Mouse (Mus musculus) G1E-ER4 (cell line): ENCODE results near the gene Cish. TPM values are rescaled to one million over a fixed set of nuclear protein-coding genes. Genes with fewer than 3 reads are reported as not detected.

Experiments used
- GATA1 ChIP-seq: IDR thresholded peaks from one replicate; pipeline ENCODE4 v1.8.0; 2012; ENCODE audit warnings: low read length, inconsistent platforms
- polyA plus RNA-seq: library from polyadenylated mRNA; stranded (reverse); fragments of >175 nt; gene quantifications from 2 replicates; pipeline ENCODE4 v1.2.3, GENCODE M21; 2012

The Cish gene
- polyA plus RNA-seq, 1 experiment = 121 TPM

DNA sequence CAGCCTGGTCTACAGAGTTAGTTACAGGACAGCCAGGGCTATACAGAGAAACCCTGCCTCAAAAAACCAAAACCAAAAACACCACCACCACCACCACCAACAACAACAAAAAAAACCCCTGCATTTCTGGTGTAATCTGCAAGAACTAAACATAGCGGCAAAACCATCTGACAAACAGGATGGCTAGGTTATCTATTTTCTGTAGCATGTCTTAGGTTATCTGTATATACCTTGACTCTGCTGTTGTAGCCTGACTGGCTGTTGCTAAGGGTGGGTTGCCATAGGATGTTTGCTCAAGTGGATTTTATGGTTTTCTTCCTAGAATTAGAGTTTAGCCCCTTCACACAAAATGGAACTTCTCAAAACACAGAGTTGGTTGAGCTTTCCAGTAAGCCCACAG lies 26.1 kb upstream of the Cish start:
- TF ChIP-seq GATA1 = no peak

GRCm38 (mm10) chr9:107271177-107271938 lies 24.5 kb upstream of the Cish start:
- TF ChIP-seq GATA1 = no peak

DNA sequence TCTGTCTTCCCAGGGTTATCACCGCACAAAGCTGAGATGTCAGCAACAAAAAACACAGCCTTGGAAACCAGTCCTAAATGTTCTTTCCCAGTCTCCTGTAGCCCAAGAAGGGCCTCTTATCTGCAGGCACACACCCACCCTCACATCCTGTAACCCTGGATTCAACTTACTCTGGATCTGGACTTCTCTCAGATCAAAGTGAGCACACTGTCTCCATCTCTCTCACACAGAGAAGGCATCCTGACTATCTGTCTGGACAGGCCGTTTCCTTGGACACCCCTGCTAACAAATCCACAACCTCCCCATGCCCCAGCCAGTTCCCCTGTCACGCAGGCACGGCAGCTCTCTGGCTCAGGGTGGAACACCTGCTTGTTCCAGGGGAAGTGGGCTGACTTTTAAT lies 23.5 kb upstream of the Cish start:
- no peak for TF ChIP-seq GATA1

GRCm38 (mm10) chr9:107273184-107273583 lies 22.6 kb upstream of the Cish start:
- TF ChIP-seq GATA1 = no peak

DNA sequence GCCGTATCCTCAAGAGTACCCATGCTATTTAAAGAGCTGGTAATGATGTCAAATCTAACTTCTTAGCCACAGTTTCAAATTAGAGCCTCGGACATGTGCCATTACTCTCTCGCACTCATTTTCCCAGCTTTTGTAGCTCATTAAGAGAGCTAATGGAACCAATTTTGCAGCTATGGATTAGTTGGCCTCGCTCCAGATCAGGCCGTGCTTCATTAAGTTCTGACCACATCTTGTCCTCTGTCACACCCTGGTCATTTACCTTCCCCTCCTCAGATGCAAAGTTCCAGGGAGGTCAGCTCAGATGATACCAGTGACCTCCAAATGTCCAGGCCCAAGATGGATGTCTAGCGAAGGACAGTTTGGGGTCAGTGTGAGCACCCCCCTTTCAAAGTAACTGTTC lies 21.1 kb upstream of the Cish start:
- TF ChIP-seq GATA1 = no peak

- no peak for TF ChIP-seq GATA1
Measured at GRCm38 (mm10) chr9:107275710-107276109, 20.1 kb upstream of the Cish start.

DNA sequence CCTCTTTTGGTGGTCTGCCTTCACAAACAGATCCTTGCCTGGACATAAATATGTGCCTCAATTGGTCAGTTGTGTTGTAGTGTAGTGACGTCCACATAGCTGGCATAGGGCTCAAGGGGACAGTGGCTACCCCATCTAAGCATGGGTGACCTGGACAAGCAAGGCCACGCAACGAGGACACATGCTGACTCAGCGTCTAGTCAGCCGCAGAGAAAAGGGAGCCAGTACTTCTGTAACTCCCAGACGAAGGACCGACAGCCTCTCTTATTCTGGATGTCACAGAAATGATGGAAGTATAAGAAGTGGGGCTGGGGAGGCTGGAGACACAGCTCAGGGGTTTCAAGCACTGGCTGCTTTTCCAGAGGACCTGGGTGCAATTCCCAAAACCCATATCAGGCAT lies 18.2 kb upstream of the Cish start:
- no peak for TF ChIP-seq GATA1

GRCm38 (mm10) chr9:107278126-107278525 lies 17.7 kb upstream of the Cish start:
- TF ChIP-seq GATA1 = no peak

DNA sequence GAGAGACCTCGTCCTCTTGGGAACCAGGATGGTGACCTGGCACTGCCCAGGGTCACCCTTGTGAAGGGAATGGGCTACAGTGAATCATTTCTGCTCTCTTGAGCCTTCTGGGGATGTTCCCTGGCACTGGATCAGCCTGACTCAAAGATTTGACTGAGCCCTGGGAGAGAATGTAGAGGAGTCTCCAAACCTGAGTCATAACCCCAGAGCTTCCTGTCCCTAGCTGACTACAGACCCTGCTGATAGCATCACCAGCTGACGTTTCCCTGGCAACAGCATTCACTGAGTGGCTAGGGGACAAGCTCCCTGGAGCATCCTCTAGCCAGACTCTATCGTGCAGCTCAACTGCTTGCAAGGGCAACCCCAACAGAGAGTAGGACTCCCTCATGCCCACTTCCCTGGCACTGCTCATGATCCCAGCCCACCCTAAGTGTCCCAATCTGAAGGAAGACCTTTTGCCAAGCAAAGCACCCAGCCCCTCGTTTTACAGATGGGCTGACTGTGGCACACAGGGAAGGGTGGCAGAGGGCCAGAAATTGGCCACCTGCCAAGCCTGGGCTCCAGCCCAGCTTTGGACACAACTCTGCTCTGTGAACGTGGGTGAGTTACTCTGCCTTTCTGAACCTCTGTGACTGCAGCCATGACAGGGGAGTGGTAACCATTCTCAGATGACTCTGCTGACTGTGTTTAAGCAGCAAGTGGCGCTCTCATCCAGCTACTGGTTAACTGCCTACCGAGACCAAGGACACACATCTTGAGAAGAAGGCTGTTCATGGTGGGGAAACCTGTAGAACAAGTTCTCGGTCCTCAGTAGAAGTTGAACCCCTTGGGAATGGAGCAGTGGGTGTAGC lies 17.1 kb upstream of the Cish start:
- TF ChIP-seq GATA1 = no peak

DNA sequence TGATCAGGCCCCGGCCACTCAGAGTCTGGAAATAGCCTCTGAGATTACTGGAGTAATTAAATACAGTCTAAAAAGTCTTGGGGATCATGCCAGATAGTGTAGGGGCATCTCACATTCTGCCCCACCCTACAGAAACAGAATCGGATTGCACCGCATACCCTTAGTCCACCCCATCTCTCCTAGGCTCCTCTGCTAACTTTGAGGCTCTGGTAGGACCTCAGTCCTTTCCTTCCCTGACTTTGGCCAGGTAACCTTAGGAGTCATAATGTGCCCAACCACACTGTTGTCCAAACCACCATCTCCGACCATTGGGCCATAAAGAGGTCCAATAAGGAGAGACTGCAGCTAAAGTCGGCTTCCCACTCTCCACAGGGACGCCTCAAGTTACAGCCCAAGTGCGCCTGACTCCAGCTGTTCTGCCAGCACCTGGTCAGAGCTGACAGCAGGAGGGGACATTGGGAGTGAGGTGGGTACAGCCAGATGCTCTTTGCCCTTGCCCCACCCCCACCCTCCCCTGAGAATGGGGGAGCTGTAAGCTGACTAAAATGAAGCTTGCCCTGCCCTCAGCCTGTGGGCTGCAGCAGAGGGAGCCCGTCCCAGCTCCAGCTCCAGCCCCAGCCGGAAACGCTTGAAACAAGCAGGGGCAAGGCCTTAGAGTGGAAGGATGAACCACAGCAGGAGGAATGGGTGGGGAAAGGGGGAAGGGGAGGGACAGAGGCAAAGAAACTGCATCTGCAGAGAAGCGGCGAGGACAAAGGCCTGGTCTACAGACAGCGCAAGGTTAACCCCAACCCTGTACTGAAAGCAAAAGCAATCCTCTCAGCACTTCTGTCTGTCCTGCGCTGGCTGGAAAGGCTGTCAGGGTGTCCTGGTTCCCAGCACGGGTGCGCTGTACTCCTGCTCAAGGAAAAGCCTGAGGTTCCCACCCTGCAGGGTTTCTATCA lies 16.2 kb upstream of the Cish start:
- no peak for TF ChIP-seq GATA1

DNA sequence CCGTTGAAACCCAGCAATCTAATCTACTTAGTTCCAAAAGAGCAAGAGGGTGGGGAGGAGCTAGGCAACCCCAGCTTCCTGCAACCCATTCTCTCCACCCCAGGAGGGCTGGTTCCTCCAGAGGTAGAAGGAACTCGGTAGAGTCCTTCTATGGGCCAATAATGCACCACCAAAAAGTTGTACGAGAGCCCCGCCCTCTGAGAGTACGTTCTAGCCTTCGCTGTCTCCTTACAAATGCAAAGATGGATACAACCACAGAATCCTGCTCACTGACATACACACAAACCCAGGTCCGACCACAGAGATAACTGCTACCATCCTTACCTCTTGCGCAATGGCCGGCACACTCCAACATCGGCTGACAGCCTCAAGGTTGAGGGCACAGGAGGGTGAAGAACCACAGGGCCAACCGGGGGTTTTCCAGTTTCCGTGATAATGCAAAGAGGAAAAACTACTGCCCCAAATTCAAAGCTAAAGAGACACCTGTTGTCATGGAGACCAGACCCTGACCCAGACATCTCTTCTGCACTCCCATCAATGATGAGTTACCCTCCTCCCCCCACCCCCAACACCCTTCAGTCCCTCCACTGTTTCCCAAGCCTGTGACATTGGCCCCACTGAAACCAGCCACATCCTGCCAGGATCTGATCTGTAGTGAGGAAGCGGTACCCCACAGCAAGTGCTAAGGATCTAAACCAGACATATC lies 15.4 kb upstream of the Cish start:
- no peak for TF ChIP-seq GATA1

DNA sequence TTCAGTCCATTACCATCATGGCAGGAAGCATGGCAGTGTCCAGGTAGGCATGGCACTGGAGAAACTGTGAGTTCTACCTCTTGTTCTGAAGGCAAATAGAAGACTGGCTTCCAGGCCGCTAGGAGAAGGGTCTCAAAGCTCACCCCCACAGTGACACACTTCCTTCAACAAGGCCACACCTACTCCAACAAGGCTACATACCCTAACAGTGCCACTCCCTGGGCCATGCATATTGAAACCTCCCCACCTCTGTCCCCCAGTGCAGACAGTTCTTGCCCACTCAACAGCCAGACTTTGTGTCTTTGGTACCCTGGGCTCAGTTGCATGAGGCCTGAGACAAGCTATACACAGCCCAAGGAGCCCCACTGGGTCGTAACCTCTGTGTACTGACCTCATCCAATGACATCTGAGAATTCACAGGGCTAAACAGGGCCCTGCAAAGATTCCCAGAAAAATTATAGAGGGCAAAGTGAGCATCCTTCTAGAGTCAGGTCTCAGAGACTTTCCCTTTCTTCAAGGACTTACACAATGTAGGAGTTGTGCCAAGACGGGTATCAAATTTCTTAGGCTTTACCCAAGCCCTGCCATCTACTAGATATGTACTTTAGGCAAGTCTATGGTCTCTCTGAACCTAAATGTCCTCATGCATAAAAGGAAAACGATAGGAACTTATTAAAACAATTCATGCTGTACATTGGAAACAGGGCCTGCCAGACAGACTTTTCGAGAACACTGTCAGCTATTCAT lies 14.4 kb upstream of the Cish start:
- no peak for TF ChIP-seq GATA1

DNA sequence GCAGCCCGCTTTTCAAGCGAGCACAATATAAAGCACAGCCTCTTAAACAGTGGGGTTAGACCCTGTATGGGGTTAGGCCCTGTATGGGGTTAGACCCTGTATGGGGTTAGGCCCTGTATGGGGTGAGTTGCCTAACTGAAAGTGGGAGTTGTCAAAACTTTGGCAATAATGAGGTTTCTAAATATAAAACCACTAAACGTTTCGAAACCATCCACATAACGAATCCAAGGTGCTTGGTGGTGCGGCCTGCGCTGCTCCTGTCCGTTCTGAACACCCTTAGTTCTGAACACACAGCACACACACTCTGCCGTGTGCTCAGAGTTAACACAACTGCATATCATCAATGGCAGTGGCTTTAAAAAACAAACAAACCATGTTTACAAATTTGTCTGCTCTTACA lies 12.9 kb upstream of the Cish start:
- no peak for TF ChIP-seq GATA1

DNA sequence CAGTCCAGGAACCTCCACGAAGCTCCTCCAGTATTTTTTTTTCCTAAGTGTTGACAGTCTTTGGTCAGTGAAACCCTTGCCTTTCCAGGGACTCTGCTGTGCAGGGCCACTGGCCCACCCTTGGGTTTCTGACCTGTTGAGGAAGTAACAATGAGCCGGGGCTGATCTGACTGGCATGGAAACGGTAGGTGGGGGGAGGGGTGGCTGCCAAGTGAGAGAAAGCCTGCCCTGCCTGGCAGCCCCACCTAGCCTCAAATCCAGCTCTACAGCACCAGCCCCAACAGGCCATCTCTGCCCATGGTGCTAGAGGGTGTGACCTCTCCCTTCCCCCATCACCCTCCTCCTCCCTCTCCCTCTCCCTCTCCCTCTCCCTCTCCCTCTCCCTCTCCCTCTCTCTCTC lies 10.8 kb upstream of the Cish start:
- no peak for TF ChIP-seq GATA1
